Mouse (Mus musculus) forebrain, embryonic 11.5 days (tissue): Measurements from ENCODE around the gene Prr15. TPM values are rescaled to one million over a fixed set of nuclear protein-coding genes. Genes with fewer than 3 reads are reported as not detected.

Experiments
- ATAC-seq: fragments of 200-750 bp; cut with Nextera tagmentation; replicated peaks from 2 replicates; pipeline ENCODE4 v1.8.0; 2017; ENCODE audit warnings: moderate TSS enrichment; ENCODE audit not compliant: low FRiP score
- DNase-seq: peaks from one replicate; pipeline ENCODE4 v3.0.0-alpha.2; 2017; ENCODE audit warnings: low spot score
- H3K27ac ChIP-seq: fragments of 300-500 bp; sonication (generic); 2 replicates; pipeline ENCODE4 v1.5.1; 2014; ENCODE audit warnings: low read depth, low read length
- H3K27me3 ChIP-seq: fragments of 300-500 bp; sonication (generic); 2 replicates; pipeline ENCODE4 v1.6.1; 2014; ENCODE audit warnings: mild to moderate bottlenecking, low read length, mixed read lengths; ENCODE audit not compliant: control insufficient read depth, insufficient read depth
- H3K36me3 ChIP-seq: fragments of 300-500 bp; sonication (generic); 2 replicates; pipeline ENCODE4 v1.6.1; 2014; ENCODE audit warnings: mild to moderate bottlenecking, low read length, moderate library complexity, mixed read lengths; ENCODE audit not compliant: control insufficient read depth, insufficient read depth
- H3K4me1 ChIP-seq: fragments of 300-500 bp; sonication (generic); replicated peaks from 2 replicates; pipeline ENCODE4 v1.6.1; 2014; ENCODE audit warnings: low read length, mixed read lengths; ENCODE audit not compliant: control insufficient read depth, insufficient read depth
- H3K4me2 ChIP-seq: fragments of 300-500 bp; sonication (generic); 2 replicates; pipeline ENCODE4 v1.6.1; 2014; ENCODE audit warnings: low read depth, mild to moderate bottlenecking, low read length, moderate library complexity, mixed read lengths; ENCODE audit not compliant: severe bottlenecking
- H3K4me3 ChIP-seq: fragments of 300-500 bp; sonication (generic); 2 replicates; pipeline ENCODE4 v1.5.1; 2014; ENCODE audit warnings: low read depth, low read length
- H3K9ac ChIP-seq: fragments of 300-500 bp; sonication (generic); 2 replicates; pipeline ENCODE4 v1.6.1; 2014; ENCODE audit warnings: low read length
- H3K9me3 ChIP-seq: fragments of 300-500 bp; sonication (generic); 2 replicates; pipeline ENCODE4 v1.6.1; 2016; ENCODE audit warnings: low read length, mixed read lengths; ENCODE audit not compliant: control insufficient read depth
- WGBS: fragments of 180-500 bp; shearing (Covaris S2); extraction: QIAGEN DNeasy Blood & Tissue Kit; methylation state at CpG from one replicate; pipeline ENCODE4 v1.1.7; 2014; 5-methylcytosine and 5-hydroxymethylcytosine counted together
- polyA plus RNA-seq: library from polyadenylated mRNA; unstranded; fragments of >200 nt; fragmentation: Nextera tagmentation; extraction: Ambion mirVana; gene quantifications from 2 replicates; pipeline ENCODE4 v1.2.1, GENCODE M21; 2014

The Prr15 gene
- polyA plus RNA-seq, 1 experiment from 2014 or later: 5.0 TPM

GRCm38 (mm10) chr6:54362526-54363324, 37.1 kb downstream of the Prr15 start:
- Histone ChIP-seq H3K27ac (no peak overlapping the region), H3K9me3 (no peaks in the 10 kb centered on the region), H3K9ac (no peak overlapping the region), H3K4me1 (0 out of 2 replicates have a peak, but pooled peaks cover 1% of the 10 kb centered on the region), H3K36me3 (no peaks in the 10 kb centered on the region), H3K4me2 (no peak overlapping the region), H3K4me3 (no peak overlapping the region), H3K27me3 (no peaks in the 10 kb centered on the region)
- 94% methylated on average over 12 of the region's 12 CpGs for WGBS
- DNase-seq: no peak
- no peak for ATAC-seq

GRCm38 (mm10) chr6:54364406-54365136, 38.9 kb downstream of the Prr15 start:
- DNase-seq (no peak), ATAC-seq (no peak)
- 44% methylated on average over 12 of the region's 12 CpGs for WGBS
- 0 out of 2 replicates have a peak, but pooled peaks cover 1% of the 10 kb centered on the region for H3K4me1 ChIP-seq
- H3K9me3 ChIP-seq: no peaks in the 10 kb centered on the region
- H3K27me3 ChIP-seq: no peaks in the 10 kb centered on the region
- H3K36me3 ChIP-seq: no peaks in the 10 kb centered on the region
- H3K9ac ChIP-seq: no peak overlapping the region
- H3K4me2 ChIP-seq: no peak overlapping the region
- H3K4me3 ChIP-seq: no peak overlapping the region
- no peak overlapping the region for H3K27ac ChIP-seq

GRCm38 (mm10) chr6:54366607-54367006, 41.0 kb downstream of the Prr15 start:
- Histone ChIP-seq H3K4me2 (no peak overlapping the region), H3K27me3 (no peaks in the 10 kb centered on the region), H3K4me3 (no peak overlapping the region), H3K9me3 (no peaks in the 10 kb centered on the region), H3K4me1 (peaks cover 3% of the 10 kb centered on the region; the same call in 1 of the 2 replicates), H3K9ac (no peak overlapping the region), H3K36me3 (no peaks in the 10 kb centered on the region), H3K27ac (no peak overlapping the region)
- DNase-seq (no peak), ATAC-seq (no peak)
- WGBS: 86% methylated on average over 5 of the region's 5 CpGs

GRCm38 (mm10) chr6:54368071-54368470, 42.4 kb downstream of the Prr15 start:
- peak; percentile 78 for DNase-seq
- H3K4me1 ChIP-seq: peaks cover 3% of the 10 kb centered on the region; the same call in 1 of the 2 replicates
- H3K27me3 ChIP-seq: no peaks in the 10 kb centered on the region
- 10% methylated on average over 6 of the region's 6 CpGs for WGBS
- H3K36me3 ChIP-seq: no peaks in the 10 kb centered on the region
- H3K4me3 ChIP-seq: no peak overlapping the region
- H3K9me3 ChIP-seq: no peaks in the 10 kb centered on the region
- H3K27ac ChIP-seq: no peak overlapping the region
- no peak overlapping the region for H3K9ac ChIP-seq
- ATAC-seq: 0 out of 2 replicates have a peak, but pooled peaks have one; percentile 21
- H3K4me2 ChIP-seq: no peak overlapping the region

GRCm38 (mm10) chr6:54369913-54370542, 44.4 kb downstream of the Prr15 start:
- DNase-seq (no peak), ATAC-seq (no peak)
- Histone ChIP-seq H3K27me3 (no peaks in the 10 kb centered on the region), H3K4me3 (no peak overlapping the region), H3K9me3 (no peaks in the 10 kb centered on the region), H3K4me1 (peaks cover 2% of the 10 kb centered on the region; the same call in 1 of the 2 replicates), H3K9ac (peak overlapping the region; percentile 12; the same call in 1 of the 2 replicates), H3K27ac (no peak overlapping the region), H3K36me3 (no peaks in the 10 kb centered on the region), H3K4me2 (no peak overlapping the region)
- WGBS: 53% methylated on average over 6 of the region's 6 CpGs

GRCm38 (mm10) chr6:54371874-54372273, 46.2 kb downstream of the Prr15 start:
- Histone ChIP-seq H3K36me3 (no peaks in the 10 kb centered on the region), H3K9ac (no peak overlapping the region), H3K9me3 (no peaks in the 10 kb centered on the region), H3K4me1 (peaks cover 2% of the 10 kb centered on the region; the same call in 1 of the 2 replicates), H3K27me3 (no peaks in the 10 kb centered on the region), H3K27ac (no peak overlapping the region), H3K4me2 (no peak overlapping the region), H3K4me3 (no peak overlapping the region)
- no peak for ATAC-seq
- DNase-seq: no peak
- WGBS: 94% methylated on average over 3 of the region's 3 CpGs

GRCm38 (mm10) chr6:54379356-54379755, 53.7 kb downstream of the Prr15 start:
- no peak overlapping the region for H3K27ac ChIP-seq
- no peaks in the 10 kb centered on the region for H3K36me3 ChIP-seq
- no peaks in the 10 kb centered on the region for H3K27me3 ChIP-seq
- no peak overlapping the region for H3K4me3 ChIP-seq
- ATAC-seq (no peak), DNase-seq (peak; percentile 9)
- no peaks in the 10 kb centered on the region for H3K9me3 ChIP-seq
- 66% methylated on average over 2 of the region's 2 CpGs for WGBS
- H3K4me1 ChIP-seq: no peaks in the 10 kb centered on the region
- H3K9ac ChIP-seq: no peak overlapping the region
- H3K4me2 ChIP-seq: no peak overlapping the region
